Mouse (Mus musculus) right cerebral cortex, adult 18-20 months (tissue): ENCODE data around the gene Tbc1d10b.
A peak's percentile ranks its signal among the peaks of the same experiment; 100 is the strongest.
"Not testable (repeated sequence)": the region's sequence is repeated elsewhere in the genome, so short reads cannot be mapped to it uniquely, and the experiment has no call there.

ENCODE experiments used
- DNase-seq: peaks from one replicate; pipeline ENCODE4 v3.0.0; 2022; ENCODE audit warnings: mixed read lengths

The Tbc1d10b gene

DNA sequence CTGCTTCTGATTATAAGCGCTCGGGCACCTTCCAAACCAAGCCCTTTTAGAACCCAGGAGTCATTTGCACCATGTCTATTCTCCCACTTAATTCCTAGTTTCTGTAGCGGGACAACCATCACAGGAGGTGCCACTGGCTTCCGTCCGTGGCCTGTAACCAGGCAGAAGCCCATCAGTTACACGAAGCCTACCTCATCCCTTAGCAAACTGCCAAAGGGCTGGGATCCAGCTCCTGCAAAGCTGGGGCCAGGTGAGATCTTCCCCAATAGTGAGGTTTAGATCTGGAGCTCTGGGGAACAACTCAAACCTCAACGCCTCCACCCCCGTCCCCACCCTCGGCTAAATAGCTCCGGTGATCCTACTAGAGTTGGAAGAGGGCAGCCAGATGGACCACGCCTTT is 11.8 kb downstream of the Tbc1d10b start:
- DNase-seq = no peak

DNA sequence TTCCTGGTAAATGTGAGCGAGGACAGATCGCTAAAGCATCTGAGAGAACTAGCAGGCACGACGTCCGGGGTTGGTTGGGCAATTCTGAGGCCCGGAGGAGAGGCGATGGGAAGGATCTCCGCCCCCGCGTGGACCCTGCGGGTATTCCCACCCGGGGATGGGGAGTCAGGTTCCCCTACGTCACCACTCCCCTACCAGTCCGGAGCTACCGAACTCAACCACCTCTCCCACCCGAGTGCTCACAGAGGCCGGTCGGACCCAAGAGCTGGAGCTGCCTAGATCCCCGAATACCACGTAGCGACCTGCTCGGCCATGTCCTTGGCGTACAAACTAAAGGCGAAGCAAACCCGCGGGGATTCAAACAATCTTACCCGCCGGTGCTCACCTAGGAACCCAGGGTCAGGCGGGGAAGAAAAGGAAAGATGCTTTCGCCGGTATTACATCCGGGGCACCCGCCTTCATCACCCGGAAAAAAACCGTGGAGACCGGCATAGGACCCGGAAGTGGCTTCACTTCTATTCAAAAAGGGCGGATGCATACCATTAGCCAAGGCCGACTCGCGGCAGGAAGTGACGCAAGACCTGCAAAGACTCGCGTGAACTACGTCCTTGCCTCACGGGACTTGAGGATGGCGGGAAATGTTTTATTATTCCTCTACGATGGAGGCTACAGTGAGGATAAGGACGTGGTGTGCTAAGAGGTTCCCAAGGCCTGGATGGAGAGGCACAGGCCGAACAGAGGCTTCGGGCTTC is 12.5 kb downstream of the Tbc1d10b start, which contains the start of gene Cd2bp2:
Gene Cd2bp2 (minus strand): TSS at position 507 of the 752 bp plus-strand sequence.
- peak; percentile 98 for DNase-seq

DNA sequence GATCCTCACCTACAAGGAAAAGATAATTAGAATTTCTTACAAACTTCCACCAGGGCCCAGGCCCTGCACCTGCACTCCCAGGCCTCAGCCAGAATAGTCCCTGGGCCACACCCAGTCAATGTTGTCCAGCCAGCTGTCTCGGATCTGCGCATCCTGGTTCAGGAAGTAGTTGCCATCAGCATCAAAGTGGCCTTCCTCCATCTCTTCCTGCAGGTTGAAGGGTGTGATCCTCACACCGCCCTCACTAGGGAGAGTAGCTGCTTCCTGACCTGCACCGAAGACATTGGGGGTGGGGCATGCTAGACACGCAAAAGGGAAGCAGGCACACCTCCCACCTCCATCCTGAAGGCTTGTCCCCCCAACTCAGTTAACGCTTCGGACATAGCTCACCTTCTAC is 13.6 kb downstream of the Tbc1d10b start:
- DNase-seq = no peak

DNA sequence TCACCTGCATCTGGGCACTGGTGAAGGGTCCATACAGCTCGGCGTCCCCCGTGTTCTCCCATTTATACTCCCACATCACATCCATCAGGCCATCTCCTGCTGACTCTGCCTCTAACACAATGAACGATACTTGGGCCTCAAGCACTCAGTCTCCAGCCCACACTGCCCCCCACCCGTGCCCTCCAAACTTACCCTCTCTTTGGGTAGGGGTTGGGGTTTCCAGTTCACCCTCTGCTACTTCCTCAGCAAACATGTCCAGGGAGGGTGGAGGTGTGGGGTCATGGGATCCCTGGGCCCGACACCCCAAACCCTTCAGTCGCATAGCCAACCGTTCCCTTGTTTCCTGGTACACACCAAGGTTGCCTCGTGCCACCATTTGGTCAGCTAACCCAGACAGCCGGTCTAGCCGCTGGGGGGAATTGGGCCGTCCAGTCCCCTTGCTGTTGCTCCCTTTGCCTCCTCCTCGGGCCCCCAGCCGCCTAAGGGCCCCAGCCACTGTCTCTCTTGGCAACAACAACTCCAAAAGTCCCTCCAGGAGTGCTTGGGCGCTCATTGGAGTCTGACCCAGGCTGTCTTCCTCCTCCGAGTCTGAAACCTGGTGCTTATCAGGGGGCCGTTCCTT is 14.1 kb downstream of the Tbc1d10b start:
- DNase-seq = no peak

DNA sequence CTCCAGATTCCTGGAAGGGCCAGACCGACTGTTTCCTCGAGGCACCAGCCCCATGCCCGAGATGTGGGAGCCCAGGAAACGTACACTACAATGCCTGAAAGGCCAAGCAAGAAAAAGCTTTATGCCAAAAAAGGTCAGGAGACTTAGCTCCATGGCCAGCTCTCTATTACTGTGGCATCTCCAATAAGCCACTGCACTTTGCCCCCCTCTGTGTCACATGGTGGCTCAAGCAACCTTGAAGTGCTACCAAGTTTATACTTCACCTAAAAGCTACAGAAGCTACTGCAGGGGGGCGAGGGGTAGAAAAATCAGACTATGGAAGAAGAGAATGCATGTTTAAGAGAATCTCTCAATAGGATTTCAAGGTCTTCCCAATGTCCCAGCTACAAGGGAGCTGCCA is 15.3 kb downstream of the Tbc1d10b start:
- no peak for DNase-seq

DNA sequence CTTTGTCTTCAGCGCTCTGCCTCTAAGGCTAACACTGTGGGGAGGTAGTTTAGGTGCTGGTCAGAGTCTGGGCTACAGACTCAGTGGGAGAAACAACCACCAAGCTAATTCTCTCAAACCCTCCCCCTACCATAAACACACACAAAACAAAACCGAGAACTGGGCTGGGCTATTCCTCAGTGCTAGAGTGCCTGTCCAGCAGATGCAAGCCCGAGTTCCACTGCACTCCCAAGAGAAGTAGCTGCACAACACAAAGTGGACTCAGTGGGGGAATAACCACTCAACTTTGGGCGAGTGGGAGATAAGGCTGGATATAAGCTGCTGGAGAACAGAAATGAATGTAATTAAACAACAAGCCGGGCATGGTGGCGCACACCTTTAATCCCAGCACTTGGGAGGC is 17.6 kb downstream of the Tbc1d10b start:
- no peak for DNase-seq

DNA sequence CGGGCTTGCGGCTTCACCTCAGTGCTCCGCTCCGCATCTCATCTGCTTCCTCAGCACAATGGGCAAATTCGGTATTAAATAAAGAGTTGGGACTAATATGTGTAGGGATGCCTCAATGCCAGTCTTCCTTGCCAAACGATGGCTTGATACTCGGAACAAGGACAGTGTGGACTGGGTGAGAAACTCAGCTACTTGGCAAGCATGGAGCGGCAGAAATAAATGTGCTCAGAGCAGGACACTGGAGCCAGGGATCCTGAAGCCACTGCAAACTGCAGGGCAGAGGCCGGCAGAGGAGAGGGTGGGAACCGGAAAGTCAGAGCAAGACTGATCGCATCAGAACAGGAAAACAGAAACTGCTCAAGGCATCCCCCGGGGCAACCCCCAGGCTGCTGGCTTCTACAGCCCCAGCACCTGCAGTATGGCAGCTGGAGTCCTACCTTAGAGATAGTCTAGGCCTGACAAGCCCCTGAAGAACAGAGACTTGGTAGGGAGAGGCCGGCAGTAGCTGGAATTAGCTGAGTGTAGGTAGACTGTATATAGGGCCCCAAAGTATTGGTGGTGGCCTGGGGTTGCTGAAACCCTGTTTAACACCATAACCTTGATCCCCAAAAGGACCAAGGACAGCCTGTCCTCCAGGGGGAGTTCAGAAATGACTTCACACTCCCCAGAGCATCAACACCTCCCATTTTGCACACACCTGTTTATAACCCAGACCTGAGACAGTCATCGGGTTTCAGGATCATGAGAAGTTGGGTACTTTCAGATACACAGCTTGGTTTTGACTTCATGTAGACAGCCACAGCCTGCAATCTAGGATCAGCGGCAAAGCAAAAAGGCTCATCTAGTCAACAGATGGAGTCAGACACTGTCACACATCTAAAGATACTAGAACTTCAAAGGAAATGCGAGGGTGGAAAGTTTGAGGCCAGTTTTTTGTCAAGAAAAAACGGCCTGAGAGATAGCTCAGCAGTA is 19.7 kb downstream of the Tbc1d10b start:
- DNase-seq = no peak

DNA sequence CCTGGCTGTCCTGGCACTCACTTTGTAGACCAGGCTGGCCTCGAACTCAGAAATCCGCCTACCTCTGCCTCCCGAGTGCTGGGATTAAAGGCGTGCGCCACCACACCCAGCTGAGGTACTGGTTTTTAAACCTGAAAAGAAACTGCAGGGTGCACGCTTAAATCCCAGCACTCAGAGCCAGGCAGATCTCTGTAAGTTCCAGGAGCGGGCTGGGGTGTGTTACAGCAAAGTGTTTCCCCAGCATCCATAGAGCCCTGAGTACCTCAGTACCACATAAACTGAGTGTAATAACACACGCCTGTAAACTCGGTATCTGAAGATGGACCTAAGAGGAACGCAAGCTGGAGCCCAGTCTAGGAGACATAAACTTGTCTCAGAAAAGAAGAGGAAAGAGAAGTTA is 20.9 kb downstream of the Tbc1d10b start:
- no peak for DNase-seq

DNA sequence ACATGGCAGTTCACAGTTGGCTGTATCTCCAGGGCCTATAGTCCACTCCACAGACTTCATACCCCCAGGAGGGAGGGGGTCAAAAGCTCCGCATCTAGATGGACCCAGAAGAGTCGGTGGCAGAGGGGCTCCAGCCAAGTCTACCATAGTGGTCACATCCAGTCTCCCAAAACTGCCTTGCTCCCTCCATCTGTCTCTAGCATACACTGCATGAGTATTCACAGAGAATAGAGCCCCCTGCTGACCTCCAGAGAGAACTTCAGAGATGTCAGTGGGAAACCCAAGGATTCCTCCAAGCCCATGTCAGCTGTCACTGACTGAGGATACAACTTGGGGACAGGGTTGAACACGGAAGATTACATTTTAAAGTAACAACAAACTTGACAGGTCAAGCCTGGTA is 22.7 kb downstream of the Tbc1d10b start:
- no peak for DNase-seq

DNA sequence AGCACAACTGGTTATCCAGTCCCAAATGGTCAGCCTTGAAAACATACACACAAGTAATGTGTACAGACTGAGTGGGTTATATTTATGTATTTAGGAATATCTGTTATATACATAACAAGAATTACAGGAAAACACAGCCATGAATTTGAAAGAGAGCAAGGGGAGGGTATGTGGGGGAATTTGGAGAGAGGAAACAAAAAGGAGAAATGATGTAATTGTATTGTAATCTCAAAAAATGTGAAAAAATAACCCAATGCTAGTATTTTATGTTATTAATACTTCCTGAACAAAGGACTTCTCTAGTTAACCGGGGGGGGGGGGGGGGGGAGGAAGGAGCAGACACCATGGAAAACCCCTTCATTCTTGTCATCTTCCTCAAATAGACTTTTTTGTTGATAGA is 23.5 kb downstream of the Tbc1d10b start:
- no peak for DNase-seq

DNA sequence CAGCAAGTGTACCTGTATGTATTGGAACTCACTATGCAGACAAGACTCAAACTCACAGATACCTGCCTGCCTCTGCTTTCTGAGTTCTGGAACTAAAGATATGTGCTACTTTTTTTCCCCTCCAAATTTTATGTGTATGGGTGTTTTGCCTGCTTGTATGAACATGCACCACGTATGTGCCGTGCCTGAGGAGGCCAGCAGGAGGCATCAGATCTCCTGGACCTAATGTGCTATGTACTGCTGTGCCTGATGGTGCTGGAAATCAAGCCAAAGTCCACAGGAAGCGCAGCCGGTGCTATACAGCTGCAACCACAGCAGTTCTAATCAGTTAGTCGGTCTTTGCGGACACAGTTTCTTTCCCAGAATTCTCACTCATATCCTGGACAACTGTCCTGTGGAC is 24.4 kb downstream of the Tbc1d10b start:
- no peak for DNase-seq

DNA sequence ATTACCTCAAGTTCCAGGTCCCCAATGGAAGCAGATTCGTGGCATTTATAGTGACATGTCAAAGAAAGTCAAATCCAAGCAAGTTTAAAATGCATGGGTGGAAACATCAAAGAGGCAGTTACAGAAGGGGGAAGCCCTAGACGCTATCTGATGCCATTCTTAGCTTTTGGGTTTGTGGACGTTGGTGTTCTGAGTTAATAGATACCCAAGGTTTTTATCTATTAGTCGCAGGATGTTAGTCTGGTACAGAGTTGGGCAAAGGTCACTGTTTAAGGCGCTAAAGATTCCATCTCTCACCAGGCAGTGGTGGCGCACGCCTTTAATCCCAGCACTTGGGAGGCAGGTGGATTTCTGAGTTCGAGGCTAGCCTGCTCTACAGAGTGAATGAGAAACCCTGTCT is 24.9 kb downstream of the Tbc1d10b start:
- no peak for DNase-seq

DNA sequence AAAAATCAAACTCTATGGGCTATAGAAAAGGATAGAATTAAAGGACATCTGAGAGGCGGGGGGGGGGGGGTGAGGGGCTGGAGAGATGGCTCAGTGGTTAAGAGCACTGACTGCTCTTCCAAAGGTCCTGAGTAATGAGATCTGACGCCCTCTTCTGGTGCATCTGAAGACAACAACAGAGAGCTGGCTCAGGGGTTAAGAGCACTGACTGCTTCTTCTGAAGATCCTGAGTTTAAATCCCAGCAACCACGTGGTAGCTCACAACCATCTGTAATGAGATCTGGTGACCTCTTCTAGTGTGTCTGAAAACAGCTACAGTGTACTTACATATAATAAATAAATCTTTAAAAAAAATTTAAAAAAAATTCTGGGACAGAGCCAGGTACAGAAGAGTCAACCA is 26.5 kb downstream of the Tbc1d10b start:
- DNase-seq = not testable (repeated sequence)

DNA sequence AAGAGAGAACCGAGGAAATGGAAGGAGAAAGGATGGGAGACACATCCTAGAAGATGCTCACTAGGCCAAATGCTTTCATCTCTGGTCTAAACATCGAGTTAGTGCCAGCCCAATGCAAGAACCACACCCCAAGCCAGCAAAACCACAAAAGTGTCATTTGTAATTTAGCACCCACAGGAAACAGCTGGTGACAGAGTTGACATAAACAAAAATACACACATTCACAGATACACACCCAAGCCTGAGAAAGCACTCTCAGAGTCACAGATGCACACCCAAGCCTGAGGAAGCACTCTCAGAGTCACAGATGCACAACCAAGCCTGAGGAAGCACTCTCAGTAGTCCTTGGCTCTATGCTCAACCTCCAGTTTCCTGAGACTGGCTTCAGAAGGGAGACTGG is 27.5 kb downstream of the Tbc1d10b start:
- no peak for DNase-seq

DNA sequence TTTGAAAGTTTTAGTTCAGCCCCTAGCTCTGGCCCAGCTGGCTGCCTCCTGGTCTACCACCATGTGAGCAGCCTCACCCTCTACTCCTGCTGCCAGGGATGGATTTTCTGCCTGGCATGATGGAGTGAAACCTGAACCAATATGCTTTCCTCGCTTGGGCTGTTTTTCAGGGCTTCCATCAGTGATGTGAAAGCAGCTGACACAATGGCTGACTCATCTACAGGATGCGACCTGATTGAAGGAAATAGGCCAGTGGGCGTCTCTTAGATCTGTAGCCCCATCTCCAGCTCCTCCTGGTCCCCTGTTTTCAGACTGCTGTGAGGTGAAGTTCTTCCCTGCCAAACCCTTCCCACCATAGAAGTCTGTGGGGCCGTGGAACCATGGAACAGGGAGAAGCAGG is 31.3 kb downstream of the Tbc1d10b start:
- DNase-seq = no peak

DNA sequence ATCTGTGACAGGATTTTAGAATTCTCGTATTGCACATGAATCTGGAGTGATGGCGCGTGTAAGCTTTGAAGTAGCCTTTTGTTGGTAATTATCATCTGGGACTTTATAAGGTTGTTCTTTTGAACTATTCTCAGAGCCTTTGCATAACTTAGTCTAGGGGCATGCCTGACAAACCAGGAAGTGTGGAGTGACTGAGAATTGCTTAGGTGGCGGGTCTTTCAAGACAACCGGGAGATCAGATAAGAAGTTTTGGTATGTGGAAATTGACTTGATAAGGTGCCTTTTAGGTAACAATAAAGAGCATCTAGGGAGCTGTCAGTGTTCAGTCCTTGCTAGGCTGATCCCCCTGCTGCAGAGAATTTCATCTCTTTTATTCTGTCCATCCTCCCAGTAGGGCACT is 41.8 kb downstream of the Tbc1d10b start:
- no peak for DNase-seq

DNA sequence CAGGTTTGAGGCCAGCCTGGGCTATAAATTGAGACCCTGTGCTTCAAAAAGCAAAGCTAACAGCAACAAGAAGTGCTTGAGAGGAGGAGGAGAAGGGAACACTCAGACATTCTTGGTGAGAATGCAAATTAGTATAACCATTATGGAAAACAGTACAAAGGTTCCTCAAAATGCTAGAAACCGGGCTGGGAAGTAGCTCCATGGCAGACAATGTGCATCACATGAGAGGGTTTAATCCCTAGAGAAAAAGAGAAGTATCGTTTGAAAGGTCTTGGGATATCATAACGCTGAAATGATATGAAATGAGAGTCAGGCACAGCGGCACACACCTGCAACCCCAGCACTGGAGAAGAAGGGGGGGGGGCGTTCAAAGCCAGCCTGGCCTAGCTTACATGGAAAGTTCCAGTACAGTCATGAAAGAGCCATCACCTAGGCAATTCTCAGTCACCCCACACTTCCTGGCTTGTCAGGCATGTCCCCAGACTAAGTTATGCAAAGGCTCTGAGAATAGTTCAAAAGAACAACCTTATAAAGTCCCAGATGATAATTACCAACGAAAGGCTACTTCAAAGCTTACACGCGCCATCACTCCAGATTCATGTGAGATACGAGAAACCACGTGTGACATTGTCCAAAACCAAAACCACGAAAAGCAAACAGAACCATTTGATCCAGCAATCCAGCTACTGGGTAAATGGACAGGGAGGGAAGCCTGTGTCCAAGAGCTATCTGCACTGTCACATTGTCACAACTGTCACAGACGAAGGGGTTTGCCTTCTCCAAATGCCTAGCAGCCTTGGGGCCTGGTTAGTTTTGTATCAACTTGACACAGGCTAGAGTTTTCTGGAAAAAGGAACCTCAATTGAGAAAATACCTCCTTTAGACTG is 42.4 kb downstream of the Tbc1d10b start:
- no peak for DNase-seq

DNA sequence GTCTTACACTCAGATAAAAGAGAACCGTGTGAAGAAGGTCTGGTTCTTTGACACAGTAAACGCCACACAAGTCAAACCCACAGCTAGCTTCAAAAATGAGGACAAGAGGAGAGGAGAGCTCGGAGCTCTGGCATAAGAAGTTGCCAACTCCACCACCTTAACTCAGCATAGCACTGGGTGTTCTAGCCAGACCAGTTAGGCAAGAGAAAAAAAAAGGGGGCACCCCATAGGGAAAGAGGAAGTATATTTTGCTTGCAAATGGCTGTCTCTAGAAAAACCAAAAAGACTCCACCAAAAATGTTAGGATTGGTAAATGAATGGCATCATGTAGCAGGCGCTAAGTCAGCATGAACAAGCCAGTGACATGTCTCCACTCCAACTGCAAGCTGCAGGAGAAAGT is 44.3 kb downstream of the Tbc1d10b start:
- DNase-seq = no peak

DNA sequence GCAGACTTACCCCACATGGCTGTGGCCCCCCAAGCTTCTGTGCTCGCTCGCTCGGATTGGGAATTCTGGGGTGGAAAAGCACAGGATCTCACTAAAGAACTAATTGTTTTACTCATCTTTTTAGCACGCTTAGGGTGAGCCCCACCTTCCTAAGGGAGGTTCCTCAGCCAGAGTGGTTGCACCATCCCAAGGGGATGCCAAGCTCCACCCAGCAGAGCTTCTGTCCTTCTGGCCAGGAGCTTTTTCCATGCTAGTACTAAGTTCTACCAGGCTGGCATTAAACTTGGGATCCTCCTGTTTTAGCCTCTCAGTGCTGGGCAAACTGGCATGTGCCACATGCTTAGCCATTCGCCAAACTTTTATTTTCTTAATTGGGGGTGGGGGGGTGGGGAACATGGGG is 45.7 kb downstream of the Tbc1d10b start:
- DNase-seq = no peak

DNA sequence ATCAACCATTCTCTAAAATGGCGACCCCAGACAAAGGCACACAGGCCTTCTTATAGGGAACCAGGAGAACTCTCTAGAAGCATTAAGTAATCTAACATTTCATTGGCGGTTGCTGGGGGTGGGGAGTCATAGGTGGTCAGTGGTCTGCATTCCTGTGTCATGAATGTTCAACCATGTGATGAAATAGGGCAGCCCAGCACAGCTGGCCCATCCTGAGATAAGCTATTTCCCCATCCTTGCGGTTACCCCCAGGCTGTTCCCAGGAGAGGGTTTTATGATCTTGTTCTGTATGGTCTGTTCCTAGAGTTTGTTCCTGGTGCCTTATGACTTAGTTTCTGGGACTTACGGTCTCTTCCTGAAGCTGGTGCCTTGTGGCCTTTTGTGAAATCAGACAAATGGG is 50.7 kb downstream of the Tbc1d10b start:
- DNase-seq = no peak

DNA sequence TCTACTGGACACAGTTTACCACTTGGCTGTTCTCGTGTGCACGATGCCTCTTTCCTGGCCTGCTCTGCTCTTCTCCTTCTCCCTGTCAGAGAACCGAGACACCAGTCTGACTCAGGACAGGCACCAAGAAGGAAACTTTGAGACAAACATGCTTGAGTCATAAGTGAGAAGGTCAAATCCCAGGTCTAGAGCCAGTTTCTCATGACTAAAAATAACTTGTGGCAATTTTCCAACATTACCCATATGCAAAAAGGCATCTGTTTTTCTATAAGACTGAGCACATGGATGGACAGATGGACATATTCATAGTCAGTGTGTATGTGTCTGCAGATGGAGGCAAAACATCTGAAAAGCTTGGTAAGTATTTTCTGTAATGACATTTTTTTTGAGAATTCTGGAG is 54.8 kb downstream of the Tbc1d10b start:
- no peak for DNase-seq

DNA sequence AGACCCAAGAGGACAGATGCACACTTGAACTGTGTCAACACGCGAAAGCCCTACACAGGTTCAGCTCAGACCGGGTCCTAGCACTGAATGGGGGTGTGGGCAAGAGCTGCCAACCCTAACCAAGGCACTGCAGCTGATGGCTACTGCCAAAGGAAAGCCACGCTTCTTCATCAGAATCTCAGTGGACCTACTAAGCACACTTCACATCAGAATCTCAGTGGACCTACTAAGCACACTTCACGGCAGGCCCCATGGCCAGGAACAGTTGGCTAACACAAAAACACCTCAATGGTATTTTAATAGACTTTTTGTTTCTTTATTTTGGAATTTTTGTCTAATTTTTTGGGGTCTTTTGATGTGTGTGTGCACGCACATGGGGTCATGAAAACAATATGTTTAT is 55.8 kb downstream of the Tbc1d10b start:
- no peak for DNase-seq

DNA sequence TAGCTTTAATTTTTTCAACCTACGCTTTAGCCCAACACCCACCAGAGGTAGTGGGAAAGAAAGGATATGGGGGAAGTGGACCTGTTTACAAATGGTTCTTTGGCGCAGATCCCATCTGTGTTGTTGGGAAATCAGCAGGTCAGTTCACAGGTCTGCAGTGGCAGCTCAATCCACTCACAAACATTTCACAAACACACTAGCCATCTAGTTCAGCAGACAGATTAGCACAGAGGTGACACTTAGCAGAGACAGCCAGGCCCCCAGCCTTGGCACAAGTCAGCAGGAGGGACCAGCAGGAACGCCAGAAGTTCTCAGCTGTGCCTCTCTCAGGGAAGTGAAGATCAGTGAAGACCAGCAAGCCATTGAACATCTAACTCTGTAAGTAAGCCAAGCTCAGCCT is 60.4 kb downstream of the Tbc1d10b start:
- DNase-seq = no peak
